Mouse (Mus musculus) right cerebral cortex, adult 18-20 months (tissue): ENCODE results near the gene Tmigd3.

Experiments
- DNase-seq: peaks from one replicate; pipeline ENCODE4 v3.0.0; 2022; ENCODE audit warnings: mixed read lengths

Tmigd3 gene

GRCm38 (mm10) chr3:105876022-105876421 lies 5.3 kb downstream of the Tmigd3 start:
- DNase-seq: no peak

DNA sequence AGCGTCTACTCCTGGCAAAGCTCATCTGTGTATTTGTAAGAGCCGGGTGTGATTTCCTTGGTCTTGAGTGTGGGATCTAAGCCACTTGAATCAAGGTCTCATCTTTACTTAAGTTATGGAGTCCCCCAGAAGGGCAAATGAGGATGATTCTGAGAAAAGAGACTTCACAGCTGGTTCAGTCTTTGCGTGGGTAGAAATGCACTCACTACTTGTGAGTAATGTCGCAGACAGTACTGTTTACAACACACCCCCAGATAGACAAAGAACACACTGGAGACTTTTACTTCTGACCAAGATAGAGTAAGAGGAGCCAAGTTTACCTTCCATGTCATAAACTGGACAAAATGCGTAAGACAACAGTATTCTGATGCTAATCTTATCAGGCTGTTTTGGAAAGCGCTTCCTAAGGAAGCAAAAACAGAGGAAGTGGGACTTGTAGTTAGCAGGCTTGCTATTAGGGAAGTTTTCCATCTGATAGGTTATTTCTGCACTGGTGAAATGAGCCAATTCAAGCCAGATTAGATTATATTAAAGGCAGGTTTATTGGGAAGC lies 6.6 kb downstream of the Tmigd3 start:
- DNase-seq: peak; percentile 30

DNA sequence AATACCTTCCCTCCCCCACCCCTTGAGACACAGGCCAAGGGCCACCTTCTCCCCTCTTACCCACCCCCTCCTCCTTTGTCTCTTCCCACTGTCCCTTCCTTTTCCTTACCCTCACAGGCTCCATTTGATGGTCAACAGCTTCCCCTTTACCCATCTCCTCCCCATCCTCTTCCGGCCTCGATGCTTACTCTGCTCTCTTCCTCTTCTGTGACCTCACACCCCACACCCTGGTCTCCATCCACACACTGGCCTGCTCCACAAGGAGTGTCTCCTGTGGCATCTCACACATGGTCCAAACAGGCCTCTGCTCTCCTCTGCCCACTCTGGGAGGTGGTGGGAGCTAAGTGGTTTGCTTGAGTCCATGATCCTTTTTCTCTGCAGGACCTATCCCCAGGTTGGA lies 7.2 kb downstream of the Tmigd3 start:
- no peak for DNase-seq

DNA sequence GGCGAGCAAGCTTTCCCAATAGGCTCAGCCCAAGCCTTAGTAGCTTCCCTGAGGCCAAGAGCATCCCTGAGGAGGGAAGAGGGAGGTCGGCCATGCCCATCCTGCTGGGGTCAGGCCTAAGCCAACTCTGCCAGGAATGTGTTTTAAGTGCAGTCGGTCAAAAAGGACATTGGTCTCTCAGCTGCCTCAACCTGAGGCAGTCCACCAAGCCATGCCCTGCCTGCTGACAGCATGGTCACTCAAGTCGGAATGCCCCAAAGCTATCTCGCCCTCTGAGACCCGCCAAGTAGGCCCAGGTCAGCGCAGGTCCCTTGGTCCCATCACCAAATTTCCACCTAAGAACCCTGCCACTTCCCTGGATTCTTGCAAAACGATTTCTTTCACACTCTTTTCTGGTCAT lies 8.0 kb downstream of the Tmigd3 start:
- DNase-seq: no peak

- DNase-seq: no peak
Measured at GRCm38 (mm10) chr3:105880419-105880818, 9.7 kb downstream of the Tmigd3 start.

- no peak for DNase-seq
Measured at GRCm38 (mm10) chr3:105882105-105882504, 11.4 kb downstream of the Tmigd3 start.

- no peak for DNase-seq
Measured at GRCm38 (mm10) chr3:105883111-105883510, 12.4 kb downstream of the Tmigd3 start.

- no peak for DNase-seq
Measured at GRCm38 (mm10) chr3:105888961-105889360, 18.3 kb downstream of the Tmigd3 start.

DNA sequence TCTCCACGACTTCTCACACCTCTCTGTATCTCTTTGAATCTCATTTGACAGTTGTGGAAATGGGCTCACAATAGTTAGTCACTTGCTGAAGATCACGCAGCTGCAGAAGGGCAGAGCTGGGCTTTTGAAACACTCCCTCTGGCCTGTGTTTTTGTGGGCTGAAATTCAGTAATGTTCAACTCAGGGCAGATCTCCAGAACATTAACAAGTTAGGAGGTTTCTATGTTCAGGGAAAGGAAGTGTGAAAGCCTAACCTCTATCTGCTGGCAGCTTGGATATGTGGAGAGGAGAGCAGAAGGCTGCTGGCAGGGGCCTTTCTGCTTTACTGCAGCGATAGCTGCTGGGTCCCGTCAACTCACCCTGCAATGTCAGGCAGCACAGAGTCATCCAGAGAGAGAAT lies 19.5 kb downstream of the Tmigd3 start:
- no peak for DNase-seq

DNA sequence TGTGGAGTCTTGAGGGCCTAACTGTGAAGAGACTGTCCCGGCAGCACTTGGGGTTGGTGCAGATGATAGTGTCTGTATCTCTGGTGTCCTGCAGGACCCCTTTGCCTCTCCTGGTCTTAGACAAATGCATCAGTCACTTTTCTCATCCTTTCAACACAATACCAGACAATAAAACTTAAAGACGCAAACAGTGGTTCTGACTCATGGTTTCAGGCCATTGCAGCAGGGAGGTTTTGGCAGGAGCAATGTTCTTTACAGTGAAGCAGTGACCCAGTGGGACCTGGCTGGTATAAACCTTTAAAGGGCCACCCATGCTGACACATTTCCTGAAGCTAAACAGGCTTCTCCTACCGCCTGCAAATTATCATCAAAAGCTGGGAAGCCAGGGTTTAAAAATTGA lies 20.4 kb downstream of the Tmigd3 start:
- DNase-seq: no peak

- DNase-seq: no peak
Measured at GRCm38 (mm10) chr3:105891760-105892571, 21.3 kb downstream of the Tmigd3 start.

GRCm38 (mm10) chr3:105892572-105893495 lies 22.1 kb downstream of the Tmigd3 start:
- no peak for DNase-seq

- peak; percentile 56 for DNase-seq
Measured at GRCm38 (mm10) chr3:105893941-105894391, 23.3 kb downstream of the Tmigd3 start.

DNA sequence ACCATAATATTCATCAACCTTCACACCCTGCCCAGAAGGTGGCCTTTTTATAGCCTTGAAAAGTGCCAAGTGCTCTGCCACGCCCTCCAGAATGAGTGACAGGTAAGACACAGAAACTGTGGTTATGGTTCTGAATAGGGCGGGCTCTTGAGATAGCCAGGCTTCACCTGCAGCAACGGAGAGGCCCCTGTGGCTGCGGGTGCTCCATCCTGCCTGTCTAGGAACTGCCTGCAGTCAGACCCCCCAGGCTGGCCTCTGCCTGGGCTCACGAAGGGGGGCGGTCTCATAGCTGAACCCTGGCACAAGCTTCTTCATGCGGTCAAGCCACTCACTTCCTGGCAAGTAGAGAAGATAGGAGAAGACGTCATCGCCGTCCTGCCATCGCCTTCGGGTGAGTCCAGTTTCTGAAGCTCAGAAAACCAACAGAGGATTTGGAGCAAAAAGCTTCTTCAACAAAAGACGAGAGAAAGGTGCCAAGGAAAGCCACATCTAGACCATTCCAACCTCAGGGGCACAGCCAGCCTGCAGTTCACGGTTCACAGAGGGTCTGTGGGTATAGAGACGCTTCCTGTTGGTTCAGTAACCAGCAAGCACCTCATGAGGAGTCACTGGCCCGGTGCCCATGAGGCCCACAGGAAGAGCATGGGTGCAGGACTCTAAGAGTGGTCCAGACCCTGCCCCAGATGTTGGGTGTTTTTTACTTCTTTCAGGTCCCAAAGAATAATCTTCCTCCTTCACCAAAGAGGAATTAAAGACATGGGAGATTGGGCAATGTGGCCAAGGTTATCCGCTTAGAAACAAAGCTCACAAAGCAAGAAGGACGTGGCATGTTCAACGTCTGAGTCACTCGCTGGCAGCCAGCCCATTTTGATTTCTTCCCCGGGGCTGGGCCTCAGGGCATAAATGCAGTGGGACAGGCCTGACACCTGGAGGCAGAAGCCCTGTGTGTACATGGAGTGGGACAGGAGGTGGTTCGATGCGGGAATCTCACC lies 24.2 kb downstream of the Tmigd3 start:
- DNase-seq: peak; percentile 52

DNA sequence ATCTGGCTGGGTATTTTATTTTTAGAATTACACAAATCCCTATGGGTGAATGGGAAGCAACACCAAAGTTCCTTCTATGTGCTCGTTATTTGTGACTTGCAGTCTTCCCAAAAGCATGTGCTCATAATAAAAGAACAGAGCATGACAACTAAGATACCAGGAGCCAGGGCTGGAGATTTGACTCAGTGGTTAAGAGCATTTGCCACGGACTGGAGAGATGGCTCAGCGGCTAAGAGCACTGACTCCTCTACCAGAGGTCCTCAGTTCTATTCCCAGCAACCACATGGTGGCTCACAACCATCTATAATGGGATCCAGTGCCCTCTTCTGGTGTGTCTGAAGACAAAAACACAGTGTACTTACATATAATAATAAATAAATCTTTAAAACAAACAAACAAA lies 26.1 kb downstream of the Tmigd3 start:
- DNase-seq: no peak

DNA sequence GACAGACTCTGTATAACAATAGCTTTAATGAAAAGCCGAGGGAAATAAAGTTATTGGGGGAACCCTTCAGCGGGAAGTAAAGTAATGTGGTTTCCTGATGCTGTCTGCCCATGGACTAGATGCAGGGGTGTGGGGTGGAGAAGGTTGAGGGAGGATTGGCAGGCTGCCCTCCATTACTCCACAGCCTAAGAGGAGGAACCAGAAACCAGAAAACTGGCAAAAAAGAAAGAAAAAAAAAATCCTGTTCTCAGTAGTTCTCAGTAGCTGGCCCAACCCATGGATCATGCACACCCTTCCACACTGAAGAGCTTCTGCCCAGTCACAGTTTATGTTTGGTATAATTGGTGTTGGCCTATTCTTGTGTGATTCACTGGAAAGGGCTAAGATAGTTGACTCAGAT lies 27.6 kb downstream of the Tmigd3 start:
- no peak for DNase-seq

GRCm38 (mm10) chr3:105898861-105899260 lies 28.2 kb downstream of the Tmigd3 start:
- no peak for DNase-seq

DNA sequence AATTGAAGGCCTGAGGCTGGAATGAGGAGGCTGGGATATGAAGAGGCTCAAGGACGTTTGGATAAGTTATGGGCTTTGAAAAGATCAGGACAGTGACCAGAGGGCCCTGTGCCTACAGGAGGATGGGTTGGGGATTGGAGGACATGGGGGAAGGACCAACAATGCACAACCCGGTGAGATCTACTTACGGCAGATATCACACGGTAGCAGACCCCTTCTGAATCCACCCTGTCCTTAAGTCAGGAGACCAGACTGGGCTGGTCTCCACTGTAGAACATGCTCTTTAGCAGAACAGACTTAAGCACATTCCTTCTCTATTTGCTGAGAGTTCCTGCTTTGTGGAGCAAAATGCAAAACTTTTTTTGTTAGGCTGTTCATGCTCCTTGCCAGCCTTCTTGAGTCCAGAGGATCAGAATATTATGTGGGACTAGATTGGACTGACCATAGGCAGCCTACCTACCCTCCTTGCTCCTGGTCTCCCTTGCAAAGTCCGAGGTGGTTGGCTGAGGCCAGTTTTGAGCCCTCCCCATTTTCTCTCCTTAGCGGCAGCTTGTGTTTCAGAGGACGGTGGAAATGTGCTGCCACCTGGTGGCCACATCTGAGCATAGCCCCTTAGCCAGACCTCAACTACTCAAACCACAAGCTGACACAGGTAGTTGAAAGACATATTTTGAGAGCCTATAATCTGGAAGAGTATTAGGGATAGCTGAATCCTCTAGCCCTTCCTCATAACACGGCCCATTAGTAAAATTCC lies 28.9 kb downstream of the Tmigd3 start:
- DNase-seq: peak; percentile 72

DNA sequence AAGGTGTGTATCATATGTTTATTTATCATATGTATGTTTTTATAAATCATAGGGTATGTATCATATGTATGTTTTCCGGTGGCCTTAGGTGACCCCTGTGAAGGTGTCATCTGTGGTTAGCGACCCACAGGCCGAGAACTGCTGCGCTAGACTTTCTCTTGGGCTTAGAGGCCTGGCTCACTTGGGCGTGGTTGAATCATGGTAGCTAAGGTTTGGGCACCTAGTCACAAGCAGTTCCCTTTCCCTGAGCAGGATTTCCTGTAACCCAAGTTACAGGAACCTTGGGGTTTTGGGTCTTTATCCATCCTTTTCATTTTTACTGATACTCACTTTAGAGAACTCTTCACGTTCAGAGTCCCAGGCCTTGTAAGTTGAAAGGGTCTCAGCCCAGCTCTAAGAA lies 29.6 kb downstream of the Tmigd3 start:
- DNase-seq: no peak

- DNase-seq: no peak
Measured at GRCm38 (mm10) chr3:105900716-105901115, 30.0 kb downstream of the Tmigd3 start.

DNA sequence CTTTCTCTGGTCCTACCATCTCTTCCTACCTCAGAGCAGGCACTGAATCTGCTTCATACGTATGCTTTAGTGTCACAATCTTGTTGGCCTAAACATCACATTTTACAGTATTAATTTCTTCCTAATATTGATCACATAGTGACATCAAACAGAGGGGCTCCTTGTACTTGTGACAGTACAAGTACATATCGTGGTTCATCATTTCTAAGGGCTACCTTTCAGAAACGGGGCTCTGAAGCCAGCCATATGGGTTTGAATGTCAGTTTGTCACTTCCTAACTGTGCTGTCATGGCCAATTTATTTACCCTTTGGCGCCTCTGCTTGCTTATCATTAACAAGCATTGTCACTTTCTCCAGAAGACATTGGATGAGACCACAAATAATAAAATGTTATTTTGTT lies 30.8 kb downstream of the Tmigd3 start:
- no peak for DNase-seq
